ENCODE assay signal across 21 mouse cellular contexts in genomic region chr2:10094327-10095100, GRCm38 (mm10). TPM values are rescaled to one million over a fixed set of nuclear protein-coding genes. Genes with fewer than 3 reads are reported as not detected.
A peak's percentile ranks its signal among the peaks of the same experiment; 100 is the strongest.
DNase-seq lines count a peak whose midpoint lies in the region; ATAC-seq and TF ChIP-seq lines count a peak whose summit lies in the region.
"Had no signal": no experiment of that assay in that cellular context is flagged by ENCODE, and none has a peak within 500 bp of the region (broad histone marks: within the 10 kb centered on the region; RNA-seq: fewer than 3 reads in every experiment).

No protein-coding gene starts in this region.

- no peak overlapping the region for H3K27ac ChIP-seq in kidney, postnatal 0 days
- no peak overlapping the region for H3K27ac ChIP-seq in kidney, embryonic 15.5 days
- no peak overlapping the region for H3K27ac ChIP-seq in intestine, postnatal 0 days (ENCODE audit: low read depth, low read length)
- H3K27ac ChIP-seq in liver, embryonic 15.5 days (replicated peaks) = peak overlapping the region; percentile 41; the same call in 1 of the 2 replicates
- H3K27ac ChIP-seq in stomach, postnatal 0 days (replicated peaks) = peak overlapping the region; percentile 67
- H3K27ac ChIP-seq: embryonic facial prominence, embryonic 10.5 days; gastrocnemius, adult 2 months; heart, embryonic 13.5 days; hindbrain, embryonic 14.5 days had no signal

- H3K4me3 ChIP-seq in kidney, postnatal 0 days (replicated peaks; ENCODE audit: low read depth, low read length) = no peak overlapping the region
- no peak overlapping the region for H3K4me3 ChIP-seq in kidney, embryonic 15.5 days (replicated peaks)
- H3K4me3 ChIP-seq in intestine, postnatal 0 days (ENCODE audit: low read depth, low read length) = no peak overlapping the region
- no peak overlapping the region for H3K4me3 ChIP-seq in liver, embryonic 15.5 days (replicated peaks)
- H3K4me3 ChIP-seq in stomach, postnatal 0 days (ENCODE audit: low read depth, low read length) = no peak overlapping the region
- H3K4me3 ChIP-seq: embryonic facial prominence, embryonic 10.5 days; gastrocnemius, adult 2 months; heart, embryonic 13.5 days; megakaryocyte, embryonic 14.5 days had no signal

- no peak for TF ChIP-seq CTCF in kidney, postnatal 0 days (IDR thresholded peaks at IDR 0.05; ENCODE audit: low read depth)
- TF ChIP-seq CTCF in intestine, postnatal 0 days (IDR thresholded peaks at IDR 0.05; ENCODE audit: low read depth) = no peak
- no peak for TF ChIP-seq CTCF in stomach, postnatal 0 days (IDR thresholded peaks at IDR 0.05; ENCODE audit: low read depth)

- H3K36me3 ChIP-seq in kidney, postnatal 0 days (ENCODE audit: insufficient read depth, low read length) = peaks cover 28% of the 10 kb centered on the region
- H3K36me3 ChIP-seq in kidney, embryonic 15.5 days = peaks cover 47% of the 10 kb centered on the region
- H3K36me3 ChIP-seq in intestine, postnatal 0 days (ENCODE audit: control insufficient read depth, insufficient read depth) = peaks cover 19% of the 10 kb centered on the region
- peaks cover 40% of the 10 kb centered on the region for H3K36me3 ChIP-seq in liver, embryonic 15.5 days (replicated peaks)
- peaks cover 20% of the 10 kb centered on the region; the same call in 1 of the 2 replicates for H3K36me3 ChIP-seq in stomach, postnatal 0 days (ENCODE audit: control insufficient read depth, insufficient read depth, low read length)

- no peak for TF ChIP-seq EP300 in stomach, postnatal 0 days (optimal IDR thresholded peaks at IDR 0.05)

- 0 out of 2 replicates have a peak, but pooled peaks have one; percentile 46 for ATAC-seq in kidney, postnatal 0 days (replicated peaks; ENCODE audit: low FRiP score, low read depth)
- ATAC-seq in kidney, embryonic 15.5 days (replicated peaks; ENCODE audit: low FRiP score) = no peak
- ATAC-seq in intestine, postnatal 0 days = peak; percentile 78; the same call in 1 of the 2 replicates
- ATAC-seq in liver, embryonic 15.5 days (ENCODE audit: insufficient read depth) = peak; percentile 64
- ATAC-seq in stomach, postnatal 0 days (ENCODE audit: low FRiP score, low TSS enrichment) = peak; percentile 92
- ATAC-seq: midbrain, embryonic 16.5 days had no signal

- 71% methylated on average over 14 of the region's 14 CpGs for WGBS in kidney, postnatal 0 days
- WGBS in kidney, embryonic 15.5 days = 74% methylated on average over 14 of the region's 14 CpGs
- 51% methylated on average over 14 of the region's 14 CpGs for WGBS in intestine, postnatal 0 days
- WGBS in liver, embryonic 15.5 days (ENCODE audit: insufficient replicate concordance) = 76% methylated on average over 14 of the region's 14 CpGs
- WGBS in stomach, postnatal 0 days = 52% methylated on average over 14 of the region's 14 CpGs

- no peak overlapping the region for H3K9ac ChIP-seq in kidney, postnatal 0 days (ENCODE audit: low read depth, low read length)
- no peak overlapping the region for H3K9ac ChIP-seq in kidney, embryonic 15.5 days
- H3K9ac ChIP-seq in intestine, postnatal 0 days (ENCODE audit: low read depth, low read length) = no peak overlapping the region
- no peak overlapping the region for H3K9ac ChIP-seq in liver, embryonic 15.5 days
- no peak overlapping the region for H3K9ac ChIP-seq in stomach, postnatal 0 days (ENCODE audit: low read length)
- H3K9ac ChIP-seq: heart, embryonic 13.5 days; hindbrain, embryonic 14.5 days had no signal

- H3K27me3 ChIP-seq in kidney, postnatal 0 days (ENCODE audit: insufficient read depth, low read length) = no peaks in the 10 kb centered on the region
- no peaks in the 10 kb centered on the region for H3K27me3 ChIP-seq in kidney, embryonic 15.5 days
- H3K27me3 ChIP-seq in intestine, postnatal 0 days (replicated peaks; ENCODE audit: control insufficient read depth, insufficient read depth, low read length) = no peaks in the 10 kb centered on the region
- H3K27me3 ChIP-seq in liver, embryonic 15.5 days = no peaks in the 10 kb centered on the region
- no peaks in the 10 kb centered on the region for H3K27me3 ChIP-seq in stomach, postnatal 0 days (ENCODE audit: control insufficient read depth, insufficient read depth, low read length)
- H3K27me3 ChIP-seq: heart, embryonic 13.5 days; megakaryocyte, embryonic 14.5 days had no signal

- no peaks in the 10 kb centered on the region for H3K9me3 ChIP-seq in kidney, postnatal 0 days (replicated peaks; ENCODE audit: low read length)
- H3K9me3 ChIP-seq in kidney, embryonic 15.5 days (replicated peaks) = no peaks in the 10 kb centered on the region
- no peaks in the 10 kb centered on the region for H3K9me3 ChIP-seq in intestine, postnatal 0 days (ENCODE audit: control insufficient read depth)
- H3K9me3 ChIP-seq in liver, embryonic 15.5 days (replicated peaks) = no peaks in the 10 kb centered on the region
- no peaks in the 10 kb centered on the region for H3K9me3 ChIP-seq in stomach, postnatal 0 days (ENCODE audit: control insufficient read depth, low read length)
- H3K9me3 ChIP-seq: embryonic facial prominence, embryonic 10.5 days; heart, embryonic 13.5 days; megakaryocyte, embryonic 14.5 days had no signal

- H3K4me2 ChIP-seq in kidney, postnatal 0 days (ENCODE audit: low read length) = no peak overlapping the region
- H3K4me2 ChIP-seq in kidney, embryonic 15.5 days = no peak overlapping the region
- peak overlapping the region; percentile 22; the same call in 1 of the 2 replicates for H3K4me2 ChIP-seq in intestine, postnatal 0 days (replicated peaks; ENCODE audit: low read depth)
- no peak overlapping the region for H3K4me2 ChIP-seq in liver, embryonic 15.5 days
- peak overlapping the region; percentile 18; the same call in 1 of the 2 replicates for H3K4me2 ChIP-seq in stomach, postnatal 0 days (replicated peaks; ENCODE audit: low read depth)
- H3K4me2 ChIP-seq: heart, embryonic 13.5 days; hindbrain, embryonic 14.5 days had no signal

- DNase-seq in kidney, postnatal 0 days (ENCODE audit: low spot score) = no peak
- peak; percentile 55 for DNase-seq in stomach, postnatal 0 days (ENCODE audit: low spot score)
- DNase-seq in MN1 (ENCODE audit: low spot score) = no peak
- no peak for DNase-seq in lung, postnatal 4 days
- DNase-seq: adrenal gland, adult 8-10 months; cerebellum, adult 9-10 months; gastrocnemius, adult 2 months; heart, postnatal 36 days; layer of hippocampus, postnatal 36 days; lung, postnatal 10 days; right cerebral cortex, postnatal 4 days; thymus, adult 18-20 months had no signal

- H3K4me1 ChIP-seq in kidney, postnatal 0 days (replicated peaks; ENCODE audit: insufficient read depth, low read length) = no peaks in the 10 kb centered on the region
- no peaks in the 10 kb centered on the region for H3K4me1 ChIP-seq in kidney, embryonic 15.5 days
- no peaks in the 10 kb centered on the region for H3K4me1 ChIP-seq in intestine, postnatal 0 days (replicated peaks; ENCODE audit: control insufficient read depth, insufficient read depth, low read length)
- H3K4me1 ChIP-seq in liver, embryonic 15.5 days (replicated peaks) = 0 out of 2 replicates have a peak, but pooled peaks cover 3% of the 10 kb centered on the region
- no peaks in the 10 kb centered on the region for H3K4me1 ChIP-seq in stomach, postnatal 0 days (replicated peaks; ENCODE audit: control insufficient read depth, insufficient read depth)
- H3K4me1 ChIP-seq: embryonic facial prominence, embryonic 10.5 days; heart, embryonic 13.5 days had no signal

RNA-seq across cellular contexts. Expression of gene Kin, which starts 14.1 kb away (rescaled TPM):
- 28.3 TPM in 2 replicates for polyA plus RNA-seq in kidney, postnatal 0 days (2015; fragmentation: Nextera tagmentation; extraction: Ambion mirVana)
- polyA plus RNA-seq in kidney, embryonic 15.5 days (2015; fragmentation: Nextera tagmentation; extraction: Ambion mirVana) = 29.6 and 33.3 TPM in 2 replicates
- 18.3 and 21.0 TPM in 2 replicates for polyA plus RNA-seq in intestine, postnatal 0 days (2015; fragmentation: Nextera tagmentation; extraction: Ambion mirVana)
- polyA plus RNA-seq in liver, embryonic 15.5 days (2015; fragmentation: Nextera tagmentation; extraction: Ambion mirVana) = 12.1 and 12.7 TPM in 2 replicates
- polyA plus RNA-seq in stomach, postnatal 0 days (2015; fragmentation: Nextera tagmentation; extraction: Ambion mirVana) = 15.4 and 16.2 TPM in 2 replicates

RNA-seq across cellular contexts. Expression of gene Atp5c1, which starts 14.2 kb away (rescaled TPM):
- 1,000 and 1,009 TPM in 2 replicates for polyA plus RNA-seq in kidney, postnatal 0 days (2015; fragmentation: Nextera tagmentation; extraction: Ambion mirVana)
- 661 and 685 TPM in 2 replicates for polyA plus RNA-seq in kidney, embryonic 15.5 days (2015; fragmentation: Nextera tagmentation; extraction: Ambion mirVana)
- polyA plus RNA-seq in intestine, postnatal 0 days (2015; fragmentation: Nextera tagmentation; extraction: Ambion mirVana) = 970 and 993 TPM in 2 replicates
- polyA plus RNA-seq in liver, embryonic 15.5 days (2015; fragmentation: Nextera tagmentation; extraction: Ambion mirVana) = 293 and 314 TPM in 2 replicates
- 620 and 626 TPM in 2 replicates for polyA plus RNA-seq in stomach, postnatal 0 days (2015; fragmentation: Nextera tagmentation; extraction: Ambion mirVana)

RNA-seq across cellular contexts. Expression of gene Itih2, which starts 36.7 kb away (rescaled TPM):
- polyA plus RNA-seq in kidney, postnatal 0 days (2015; fragmentation: Nextera tagmentation; extraction: Ambion mirVana) = 0.78 TPM in 2 replicates
- polyA plus RNA-seq in kidney, embryonic 15.5 days (2015; fragmentation: Nextera tagmentation; extraction: Ambion mirVana) = 2.3 and 4.4 TPM in 2 replicates
- polyA plus RNA-seq in intestine, postnatal 0 days (2015; fragmentation: Nextera tagmentation; extraction: Ambion mirVana) = 0.10 and 0.37 TPM in 2 replicates
- polyA plus RNA-seq in liver, embryonic 15.5 days (2015; fragmentation: Nextera tagmentation; extraction: Ambion mirVana) = 310 and 334 TPM in 2 replicates
- 9.0 and 11.3 TPM in 2 replicates for polyA plus RNA-seq in stomach, postnatal 0 days (2015; fragmentation: Nextera tagmentation; extraction: Ambion mirVana)
- polyA plus RNA-seq: C2C12 had no signal

RNA-seq across cellular contexts. Expression of gene Taf3, which starts 46.1 kb away (rescaled TPM):
- polyA plus RNA-seq in kidney, postnatal 0 days (2015; fragmentation: Nextera tagmentation; extraction: Ambion mirVana) = 12.6 and 13.7 TPM in 2 replicates
- 16.4 TPM in 2 replicates for polyA plus RNA-seq in kidney, embryonic 15.5 days (2015; fragmentation: Nextera tagmentation; extraction: Ambion mirVana)
- 5.1 and 5.8 TPM in 2 replicates for polyA plus RNA-seq in intestine, postnatal 0 days (2015; fragmentation: Nextera tagmentation; extraction: Ambion mirVana)
- 6.3 and 6.6 TPM in 2 replicates for polyA plus RNA-seq in liver, embryonic 15.5 days (2015; fragmentation: Nextera tagmentation; extraction: Ambion mirVana)
- polyA plus RNA-seq in stomach, postnatal 0 days (2015; fragmentation: Nextera tagmentation; extraction: Ambion mirVana) = 4.7 and 4.9 TPM in 2 replicates

RNA-seq across cellular contexts. Expression of gene Itih5, which starts 58.9 kb away (rescaled TPM):
- 5.0 and 5.1 TPM in 2 replicates for polyA plus RNA-seq in kidney, postnatal 0 days (2015; fragmentation: Nextera tagmentation; extraction: Ambion mirVana)
- 5.8 and 6.9 TPM in 2 replicates for polyA plus RNA-seq in kidney, embryonic 15.5 days (2015; fragmentation: Nextera tagmentation; extraction: Ambion mirVana)
- polyA plus RNA-seq in intestine, postnatal 0 days (2015; fragmentation: Nextera tagmentation; extraction: Ambion mirVana) = 14.2 and 16.6 TPM in 2 replicates
- polyA plus RNA-seq in liver, embryonic 15.5 days (2015; fragmentation: Nextera tagmentation; extraction: Ambion mirVana) = 3.8 and 3.9 TPM in 2 replicates
- 28.0 and 35.4 TPM in 2 replicates for polyA plus RNA-seq in stomach, postnatal 0 days (2015; fragmentation: Nextera tagmentation; extraction: Ambion mirVana)
- polyA plus RNA-seq: C2C12 had no signal

Comparison
In these comparisons a context has a peak if more than half of its experiments do, and no peak if none do; other contexts are left out.
1. H3K27ac ChIP-seq: peak in liver, embryonic 15.5 days (single experiment) and stomach, postnatal 0 days (single experiment); none in kidney, postnatal 0 days (single experiment), kidney, embryonic 15.5 days (single experiment) and intestine, postnatal 0 days (single experiment).
2. H3K4me2 ChIP-seq: peak in intestine, postnatal 0 days (single experiment) and stomach, postnatal 0 days (single experiment); none in kidney, postnatal 0 days (single experiment), kidney, embryonic 15.5 days (single experiment) and liver, embryonic 15.5 days (single experiment).
3. RNA of gene Itih2, which starts 36.7 kb away (polyA plus RNA-seq): 310 to 334 TPM in liver, embryonic 15.5 days; 9.0 to 11.3 TPM in stomach, postnatal 0 days, 2.3 to 4.4 TPM in kidney, embryonic 15.5 days, 0.78 TPM in kidney, postnatal 0 days and 0.10 to 0.37 TPM in intestine, postnatal 0 days; every median in the first group is over 10 times any median in the second.